Mouse (Mus musculus) left cerebral cortex, adult 9 months (tissue): ENCODE measurements around the gene Ghrh.

Experiments
- DNase-seq, 2 experiments: peaks; one replicate each; pipeline ENCODE4 v3.0.0; 2022; ENCODE audit warnings: low spot score in 2 of 2

Ghrh gene

DNA sequence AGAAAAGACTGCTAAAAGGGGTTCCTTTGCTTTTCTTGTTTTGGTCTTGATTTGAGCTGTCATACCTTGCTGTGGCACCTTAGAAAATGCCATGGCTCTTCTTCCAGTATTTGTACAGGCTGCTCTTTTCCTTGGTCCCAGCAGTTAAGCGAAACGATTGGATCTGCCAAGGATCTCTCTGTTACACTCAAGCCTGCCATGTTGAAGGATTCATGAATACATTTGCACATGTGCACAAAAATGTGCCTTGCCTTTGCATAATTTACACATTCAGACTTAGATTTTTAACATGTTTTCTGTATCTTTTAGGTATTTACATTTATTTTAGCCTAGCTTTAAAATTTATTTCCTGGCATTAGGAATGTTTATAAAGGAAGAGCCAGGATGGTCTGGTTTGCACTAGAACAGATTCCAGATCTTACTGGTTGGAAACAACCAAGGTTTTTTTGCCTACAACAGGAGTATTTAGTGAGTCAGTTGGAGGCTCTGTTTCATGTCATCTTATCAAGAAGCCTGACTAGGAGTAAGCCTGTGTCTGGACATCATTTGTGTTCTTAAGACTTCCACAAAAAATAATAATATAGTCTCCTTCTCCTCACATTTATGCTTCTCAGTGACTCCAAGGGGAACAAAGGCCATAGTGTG is 38.9 kb downstream of the Ghrh start:
- DNase-seq, result no peak

DNA sequence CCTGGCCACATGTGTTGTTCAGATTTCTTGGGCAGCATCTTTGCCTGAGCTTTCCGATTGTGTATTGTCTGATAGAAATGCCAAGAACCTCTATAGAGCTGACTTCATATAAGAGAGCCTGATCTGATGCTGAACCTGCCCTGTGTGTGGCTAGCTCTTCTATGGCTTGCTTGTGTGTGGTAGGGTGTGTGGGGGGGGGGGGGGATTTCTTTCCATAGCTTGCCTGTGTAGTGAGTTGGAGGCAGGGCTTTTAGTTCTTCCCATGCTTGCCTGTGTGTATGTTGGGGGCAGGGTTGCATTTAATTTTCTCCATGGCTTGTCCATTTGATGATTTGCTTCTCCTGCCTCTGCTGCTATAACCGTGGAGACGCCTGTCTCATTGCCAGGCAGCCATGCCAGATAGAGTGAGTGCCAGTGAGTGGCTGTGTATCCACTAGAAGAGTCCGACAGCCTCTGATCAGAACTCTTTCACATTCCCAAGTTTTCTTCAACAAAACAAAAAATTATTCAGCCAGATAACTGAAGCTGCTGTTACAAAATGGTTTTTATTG is 39.5 kb downstream of the Ghrh start:
- DNase-seq, result peak in 1 of 2 experiments; percentile 35

DNA sequence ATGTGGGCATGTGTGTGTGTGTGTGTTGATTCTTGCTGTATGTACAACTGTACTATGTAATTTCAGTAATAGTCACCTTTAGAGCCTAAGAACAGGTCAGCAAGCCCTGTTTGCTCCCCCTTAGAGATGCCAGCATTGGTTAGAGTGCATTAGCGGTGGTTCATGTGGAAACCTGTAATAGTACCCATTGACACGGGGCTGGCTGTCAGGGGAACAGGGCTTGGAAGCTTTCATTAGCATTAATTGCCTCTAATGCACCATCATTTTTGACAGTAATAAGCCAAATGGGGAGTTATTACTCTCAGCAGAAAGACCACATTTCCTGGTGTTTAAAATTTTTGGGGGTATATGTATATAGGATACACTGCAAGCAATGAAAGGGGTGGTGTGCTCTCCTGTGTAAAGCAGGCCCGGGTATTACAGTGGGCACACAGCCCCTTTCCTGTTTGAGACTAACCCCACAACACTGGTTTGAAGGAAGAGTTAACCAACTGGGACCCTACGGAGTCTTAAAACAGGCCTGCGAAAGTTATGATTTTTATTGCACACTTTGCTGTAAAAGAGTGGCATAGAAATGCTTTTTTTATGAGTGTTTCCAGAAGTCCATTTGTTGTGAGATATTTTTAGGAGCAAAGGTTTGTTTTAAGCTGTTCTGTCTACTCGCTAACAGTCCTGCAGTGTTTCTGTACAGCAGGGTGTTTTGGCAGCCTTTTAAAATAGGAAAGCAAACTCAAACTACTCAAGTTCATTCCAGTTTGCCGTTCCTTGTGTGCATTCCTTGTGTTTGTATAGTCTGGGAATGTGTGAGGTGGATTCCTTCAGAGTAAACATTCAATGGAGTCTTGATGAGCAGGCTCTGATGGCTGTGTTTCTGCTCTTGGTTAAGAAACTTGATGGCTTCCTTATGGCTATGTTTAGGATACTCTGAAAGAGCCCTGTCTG is 40.9 kb downstream of the Ghrh start:
- no peak for DNase-seq

DNA sequence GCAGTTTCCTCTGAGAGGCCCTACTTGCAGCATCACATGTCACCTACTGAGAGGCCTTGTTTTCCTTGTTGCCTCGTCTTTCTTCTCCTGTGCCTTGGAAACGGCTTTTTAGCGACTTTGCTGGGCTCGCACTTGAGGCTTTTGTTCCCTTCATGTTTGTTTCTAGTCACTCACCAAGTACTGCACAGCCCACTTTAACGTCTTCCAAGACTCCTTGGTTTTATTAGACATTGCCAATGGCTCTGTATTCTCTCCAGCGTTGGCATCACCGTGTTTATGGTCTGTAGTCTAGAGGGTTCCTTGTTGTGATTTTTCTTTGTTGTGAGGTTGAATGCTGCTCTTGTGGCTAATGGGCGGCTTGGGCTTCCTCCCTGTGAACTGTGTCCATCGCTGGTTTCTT is 44.2 kb downstream of the Ghrh start:
- peak; percentile 26 to 31 for DNase-seq

DNA sequence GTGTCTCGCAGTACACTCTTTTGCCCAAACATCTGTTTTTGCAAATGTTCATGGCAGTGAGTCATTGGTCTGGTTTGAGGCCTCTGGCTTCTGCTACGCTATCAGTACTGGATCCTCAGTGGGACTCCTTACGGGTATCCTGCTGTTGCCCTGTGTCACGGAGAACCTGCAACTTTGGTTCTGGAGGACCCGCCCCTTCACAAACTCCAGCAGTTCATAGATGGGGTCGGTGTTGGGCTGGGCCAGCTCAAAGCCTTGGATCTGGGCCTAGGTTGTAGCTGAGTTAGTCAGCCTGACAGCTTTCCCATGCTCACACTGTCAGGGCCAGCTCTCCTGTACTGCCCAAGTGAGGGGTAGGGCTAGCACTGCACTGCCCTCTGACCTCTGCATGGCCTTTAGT is 47.3 kb downstream of the Ghrh start:
- DNase-seq, result no peak

DNA sequence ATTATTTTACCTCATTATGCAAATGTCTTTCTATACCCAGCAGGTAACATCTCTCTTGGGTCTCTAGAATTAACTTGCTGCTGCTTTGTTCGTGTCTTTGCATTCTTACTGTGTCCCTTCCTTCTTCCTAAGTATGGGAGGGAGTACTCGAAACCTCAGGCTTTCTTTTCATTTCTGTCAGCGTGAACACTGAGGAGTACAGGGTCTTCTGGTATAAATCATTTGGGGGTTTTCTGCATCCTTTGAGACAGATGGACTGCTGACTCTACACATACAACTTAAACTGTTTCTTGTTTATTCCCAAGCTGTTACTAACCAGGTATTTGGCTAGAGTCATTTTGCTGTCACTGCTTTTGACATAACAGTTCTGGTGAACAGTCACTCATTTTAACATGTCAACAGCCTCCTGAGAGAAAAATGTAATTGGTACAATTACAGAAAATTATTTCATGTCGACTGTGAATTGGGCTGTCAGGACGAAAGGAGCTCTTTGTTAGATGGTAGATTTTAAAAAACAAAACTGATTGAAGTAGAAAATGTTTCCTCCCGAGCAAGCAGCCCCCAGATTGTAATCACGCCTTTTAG is 51.1 kb downstream of the Ghrh start:
- DNase-seq, result no peak

DNA sequence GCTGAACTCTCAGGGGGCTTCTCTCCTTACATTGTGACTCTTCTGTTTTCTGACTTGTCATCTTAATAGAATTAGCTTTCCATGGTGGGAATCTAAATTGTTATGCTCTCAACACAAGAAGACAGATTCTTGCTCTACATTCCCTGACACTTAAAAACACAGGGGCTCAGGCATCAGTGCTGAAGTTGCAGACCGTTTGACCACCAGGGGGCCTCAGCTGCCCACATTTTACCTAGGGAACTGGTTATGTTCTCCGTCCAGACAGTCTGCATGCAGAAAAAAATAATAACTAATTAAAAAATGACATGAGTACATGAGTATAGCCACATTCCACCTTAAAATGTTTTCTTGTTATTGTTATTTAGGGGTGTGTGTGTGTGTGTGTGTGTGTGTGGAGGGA is 55.2 kb downstream of the Ghrh start:
- DNase-seq, result peak in 1 of 2 experiments; percentile 78

DNA sequence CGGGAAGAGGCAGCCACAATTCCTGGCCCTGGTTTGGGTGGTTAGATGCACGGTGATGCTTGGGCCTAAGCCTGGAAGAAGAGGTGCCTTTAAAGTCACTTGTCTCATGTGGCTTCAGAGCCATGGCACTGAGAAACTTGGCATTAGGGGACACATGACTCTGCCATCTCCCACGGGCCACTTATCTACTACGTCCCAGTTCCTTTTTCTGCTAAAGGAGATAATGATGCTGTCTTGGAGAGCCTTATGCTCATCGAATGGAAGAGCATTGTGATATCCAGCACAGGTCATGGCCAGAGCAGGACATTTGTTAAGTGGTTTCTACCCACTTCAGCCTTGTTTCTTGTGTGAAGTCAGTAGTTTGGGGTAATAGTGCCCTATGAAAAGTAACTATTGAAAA is 58.3 kb downstream of the Ghrh start:
- no peak for DNase-seq

DNA sequence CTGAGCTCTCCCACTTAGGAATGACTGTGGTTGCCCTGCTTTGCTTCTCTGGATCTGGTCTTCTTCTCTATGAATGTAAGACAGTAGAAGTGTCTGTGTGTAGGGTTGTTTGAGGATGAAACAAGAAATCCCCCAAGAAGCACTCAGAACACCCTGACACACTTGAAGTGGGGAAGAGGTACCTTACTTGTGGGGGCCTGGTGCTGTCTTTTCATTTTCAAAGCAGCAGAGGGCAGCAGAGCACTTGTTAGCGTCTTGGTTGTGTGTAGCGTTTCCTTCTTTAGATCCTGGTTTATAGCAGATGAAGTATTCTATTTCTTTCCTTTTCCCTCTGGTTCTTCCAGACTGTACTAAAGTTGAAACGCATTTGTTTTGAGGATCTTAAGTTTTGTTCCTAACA is 59.8 kb downstream of the Ghrh start:
- peak in 1 of 2 experiments; percentile 66 for DNase-seq

DNA sequence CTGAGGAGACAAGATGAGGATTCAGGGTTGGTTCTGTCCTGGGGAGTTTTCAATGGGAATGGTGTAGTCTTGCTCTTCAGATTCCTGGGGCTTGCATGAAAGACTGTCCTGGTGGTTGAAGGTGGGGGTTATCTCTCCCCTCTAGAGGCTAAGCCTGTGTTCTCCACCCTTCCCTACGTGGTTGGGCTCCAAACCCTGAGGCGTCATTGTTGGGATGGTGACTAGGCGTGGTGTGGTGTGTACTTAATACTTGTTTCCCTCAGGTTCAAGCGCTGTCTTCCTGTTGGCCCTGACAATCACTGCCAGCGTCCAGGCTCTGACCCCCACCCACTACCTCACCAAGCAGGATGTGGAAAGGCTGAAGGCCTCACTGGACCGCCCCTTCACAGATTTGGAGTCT is 64.0 kb downstream of the Ghrh start:
- no peak for DNase-seq
